Mouse (Mus musculus) heart, adult 11 months (tissue): Measurements from ENCODE around the gene Amd1.

Experiments used
- DNase-seq: peaks from one replicate; pipeline ENCODE4 v3.0.0; 2022

Amd1 gene

DNA sequence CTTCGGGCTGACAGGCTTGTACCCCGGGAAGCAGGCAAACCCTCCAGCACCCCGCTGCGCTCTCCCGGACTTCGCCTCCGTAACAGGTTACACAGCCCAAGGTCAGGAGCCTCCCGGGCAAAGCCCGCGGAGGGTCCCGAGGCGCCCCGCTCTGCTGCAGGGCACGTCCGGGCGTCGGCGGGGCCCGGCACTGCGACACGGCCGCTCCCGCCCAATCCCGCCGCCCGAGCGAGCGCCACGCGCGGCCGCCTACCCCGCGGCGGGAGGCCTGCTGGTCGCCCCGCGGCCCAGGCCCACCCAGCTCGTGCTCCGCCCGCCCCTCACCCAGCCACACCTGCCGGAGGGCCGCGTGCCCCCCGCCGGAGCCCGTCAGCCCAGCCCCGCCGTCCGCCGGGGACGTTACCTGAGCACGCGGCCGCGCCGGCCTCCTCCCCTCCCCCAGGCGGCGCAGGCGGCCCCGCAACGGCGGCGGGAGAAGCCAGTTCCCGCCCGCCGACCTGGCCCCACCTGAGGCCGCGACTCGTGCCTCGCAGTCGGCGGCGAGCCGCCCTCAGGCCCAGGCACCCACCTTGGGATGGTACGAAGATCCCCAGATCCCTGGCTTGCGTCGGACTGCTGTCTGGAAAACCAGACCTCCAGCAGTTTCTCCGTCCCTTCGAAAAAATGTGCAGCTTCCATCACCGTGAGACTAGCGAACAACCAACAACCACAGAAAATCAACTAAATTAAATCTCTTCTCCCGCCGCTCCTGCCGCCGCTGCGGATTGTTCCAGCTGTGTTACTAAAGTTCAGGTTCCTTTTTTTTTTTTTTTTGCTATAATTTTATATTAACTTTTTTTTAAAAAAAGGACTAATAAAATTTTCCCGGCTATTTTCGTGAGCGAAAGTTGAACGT, 558 bp downstream of the Amd1 start:
- peak; percentile 96 for DNase-seq

DNA sequence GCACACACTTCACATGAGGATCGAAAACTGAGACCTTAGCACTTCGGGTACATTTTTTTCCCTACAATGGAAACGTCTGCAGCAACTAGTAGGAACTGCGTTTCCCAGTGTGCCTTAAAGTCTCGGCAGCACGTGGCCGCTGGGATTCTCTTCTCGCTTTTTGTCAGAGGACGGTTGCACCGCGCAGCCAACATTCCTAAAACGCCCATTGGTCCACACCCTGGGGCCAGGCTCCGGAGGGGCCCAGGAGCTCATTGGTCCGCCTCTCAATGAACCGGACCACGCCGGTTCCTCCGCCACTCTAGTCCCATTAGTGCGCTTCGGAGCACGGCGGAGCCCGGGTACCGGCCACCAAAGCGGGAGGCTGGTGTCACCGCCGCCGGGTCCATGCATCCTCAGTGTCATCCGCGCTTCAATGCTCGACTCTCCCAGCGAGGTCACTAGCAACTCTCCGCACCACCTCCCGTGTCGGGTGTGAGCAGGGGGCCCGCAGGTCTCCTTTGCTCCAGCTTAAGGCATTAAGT, 1.3 kb downstream of the Amd1 start:
- DNase-seq = peak; percentile 99

DNA sequence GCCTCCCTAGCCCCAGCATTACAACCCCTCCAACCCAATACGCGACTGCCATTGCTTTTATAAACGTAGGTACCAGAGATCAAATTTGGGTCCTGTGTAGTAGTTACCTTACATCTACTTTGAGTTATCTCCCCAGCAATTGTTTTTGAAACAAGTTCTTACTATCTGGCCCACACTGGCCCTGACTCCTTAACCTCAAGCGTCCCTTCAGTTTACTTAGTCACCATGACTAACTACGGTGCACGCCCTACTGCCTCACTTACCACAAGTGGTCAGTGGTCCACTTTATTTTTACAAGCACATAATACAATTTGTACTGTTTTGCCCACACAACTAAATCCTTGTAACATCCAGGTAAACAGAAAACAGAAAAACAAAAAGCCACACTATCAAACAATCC, 9.3 kb downstream of the Amd1 start:
- DNase-seq = no peak

DNA sequence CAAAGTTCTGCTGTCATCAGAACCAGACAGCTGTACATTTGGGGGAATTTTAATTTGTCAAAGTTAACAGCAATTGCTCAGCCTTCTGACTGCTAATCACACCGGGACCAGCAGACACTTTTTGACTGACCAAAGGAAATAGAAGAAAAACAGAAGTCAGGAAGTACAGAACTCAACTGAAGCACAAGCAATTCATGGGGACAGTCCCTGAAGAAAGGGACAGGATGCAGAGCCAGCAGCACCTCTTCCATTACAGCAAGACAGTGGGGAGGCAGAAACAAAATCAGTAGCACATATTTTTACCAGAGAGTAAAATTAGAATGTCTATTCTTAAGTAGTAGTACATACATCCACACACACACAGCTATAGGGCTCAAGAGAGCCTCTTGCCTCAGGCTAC, 15.2 kb downstream of the Amd1 start:
- no peak for DNase-seq

DNA sequence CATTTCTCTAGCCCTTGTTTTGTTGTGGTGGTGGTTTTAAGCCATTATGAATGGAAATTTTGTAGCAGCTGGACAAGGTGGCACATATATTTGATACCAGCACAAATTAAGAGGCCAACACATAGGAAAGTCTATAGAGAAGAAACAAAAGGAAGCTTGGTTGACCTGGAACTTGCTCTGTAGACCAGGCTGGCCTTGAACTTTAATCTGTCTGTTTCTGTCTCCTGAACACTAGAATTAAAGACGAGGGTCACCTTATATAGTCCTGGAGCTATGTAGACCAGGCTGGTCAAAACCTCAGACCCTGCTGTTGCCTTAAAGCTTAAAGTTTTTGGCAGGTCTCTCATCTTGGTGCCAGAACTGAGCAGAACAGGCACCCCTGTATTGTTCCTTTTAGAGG, 16.4 kb downstream of the Amd1 start:
- no peak for DNase-seq

DNA sequence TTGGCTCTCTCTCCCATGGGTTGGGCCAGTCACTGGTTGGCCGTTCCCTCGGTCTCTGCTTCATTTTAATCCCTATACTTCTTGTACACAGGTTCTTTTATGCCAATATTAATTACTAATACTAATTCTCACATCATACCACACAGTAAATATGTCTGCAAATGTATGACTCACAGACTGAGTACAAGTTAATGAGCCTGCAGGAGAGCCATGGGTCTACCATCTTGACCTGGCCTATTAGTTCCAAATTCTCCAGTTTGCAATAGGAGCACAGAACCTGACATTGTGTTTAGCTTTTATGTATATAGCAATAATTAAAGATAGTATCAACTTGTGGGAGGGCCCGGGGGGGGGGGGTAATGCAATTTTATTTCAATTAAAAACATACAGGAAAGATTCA, 17.0 kb downstream of the Amd1 start:
- DNase-seq = no peak

DNA sequence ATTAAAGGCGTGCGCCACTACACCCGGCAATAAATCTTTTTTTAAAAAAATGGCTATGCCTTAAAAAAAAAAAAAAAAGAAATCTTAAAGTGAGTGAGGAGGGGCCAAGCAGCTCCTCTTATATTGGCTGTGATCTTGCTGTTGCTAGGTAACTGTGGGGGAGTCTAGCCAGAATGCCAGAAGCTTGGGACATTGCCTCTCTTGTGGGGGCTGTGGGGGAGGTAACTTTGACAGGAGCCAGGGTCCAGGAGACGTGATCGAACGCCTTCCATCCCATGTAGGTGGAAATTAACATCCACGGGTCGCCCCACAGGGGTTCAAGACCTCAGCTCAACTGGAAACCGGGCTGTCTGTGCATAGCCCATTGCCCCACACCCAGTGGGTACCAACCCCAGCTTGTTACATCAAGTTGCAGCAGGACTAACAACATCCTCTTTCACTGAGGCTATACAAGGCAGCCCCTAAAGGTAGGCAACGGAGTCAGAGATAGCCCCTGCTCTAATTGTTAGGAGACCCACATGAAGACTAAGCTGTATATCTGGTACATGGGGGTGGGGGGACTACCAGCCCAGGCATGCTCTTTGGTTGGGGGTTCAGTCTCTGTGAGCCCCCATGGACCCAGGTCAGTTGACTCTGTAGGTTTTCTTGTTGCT, 17.7 kb downstream of the Amd1 start:
- no peak for DNase-seq

DNA sequence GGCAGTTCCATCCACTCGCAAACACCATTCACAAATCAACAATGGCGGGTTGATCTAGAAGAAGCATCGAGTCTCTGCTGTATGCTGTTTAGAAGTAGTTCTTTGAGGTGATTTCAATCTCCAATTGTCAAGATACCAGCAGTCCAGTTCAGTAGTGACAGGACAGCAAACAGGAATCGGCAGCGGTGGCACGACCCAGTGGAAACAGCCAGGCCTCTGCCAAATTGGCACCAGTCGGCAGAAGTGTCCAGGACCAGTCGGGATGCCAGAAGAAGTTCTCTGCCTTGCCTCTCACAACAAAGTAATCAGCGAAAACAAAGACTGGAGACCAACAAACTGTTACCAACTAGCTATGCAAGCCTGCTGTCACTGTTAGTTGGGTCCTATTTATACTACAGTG, 18.4 kb downstream of the Amd1 start:
- DNase-seq = no peak

DNA sequence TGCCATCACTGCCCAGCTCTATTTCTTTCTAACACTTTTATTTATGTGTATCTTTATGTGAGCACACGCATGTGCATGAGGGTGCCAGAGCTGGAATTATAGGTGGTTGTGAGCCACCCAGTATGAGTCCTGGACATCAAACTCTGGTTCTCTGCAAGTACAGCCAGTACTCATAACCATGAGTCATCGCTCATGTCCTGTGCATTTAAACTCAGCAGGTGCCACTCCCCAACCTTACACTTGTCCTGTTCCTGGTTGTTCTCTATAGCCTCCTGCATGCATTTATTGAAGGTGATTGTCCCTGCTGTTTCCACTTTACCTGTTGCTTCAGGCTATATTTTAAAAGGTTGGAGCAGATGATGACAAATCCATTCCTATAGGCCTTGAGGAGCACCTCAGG, 20.4 kb downstream of the Amd1 start:
- no peak for DNase-seq

DNA sequence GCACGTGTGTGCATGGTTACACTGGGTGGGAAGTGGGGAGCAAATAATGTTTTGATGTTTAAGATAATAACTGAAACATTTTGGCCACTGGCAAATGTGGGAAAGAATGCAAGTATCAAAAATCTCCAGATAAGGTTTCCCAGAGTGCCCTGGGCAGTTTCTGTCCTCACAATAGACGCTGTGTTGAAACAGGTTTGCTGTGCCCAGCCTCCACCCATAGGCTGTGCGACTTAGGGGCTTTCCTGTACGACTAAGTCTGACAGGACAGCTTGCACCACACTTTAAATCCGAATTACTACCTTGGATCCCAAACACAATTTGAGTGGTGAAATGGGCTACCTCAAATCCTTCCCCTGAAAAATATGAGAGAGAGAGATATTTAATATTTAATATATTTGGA, 23.7 kb downstream of the Amd1 start:
- no peak for DNase-seq

DNA sequence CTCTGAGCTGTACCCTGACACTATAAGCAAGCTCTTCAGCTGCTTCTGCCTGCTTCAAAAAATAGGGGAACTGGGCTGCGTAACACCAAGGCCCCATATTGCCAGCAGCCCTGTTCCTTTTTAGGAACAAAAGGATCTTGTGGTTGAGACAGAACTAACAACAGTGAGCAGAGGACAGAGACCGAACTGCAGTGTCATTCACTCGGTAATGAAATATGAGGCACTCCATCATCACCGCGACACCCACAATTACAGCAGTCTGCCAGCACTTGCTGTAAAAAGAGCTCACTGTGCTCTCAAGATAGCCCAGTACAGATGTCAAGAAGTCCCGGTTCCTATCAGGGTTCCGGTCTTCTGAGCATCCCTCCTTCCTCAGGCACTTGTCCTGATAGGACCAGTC, 26.0 kb downstream of the Amd1 start:
- no peak for DNase-seq

DNA sequence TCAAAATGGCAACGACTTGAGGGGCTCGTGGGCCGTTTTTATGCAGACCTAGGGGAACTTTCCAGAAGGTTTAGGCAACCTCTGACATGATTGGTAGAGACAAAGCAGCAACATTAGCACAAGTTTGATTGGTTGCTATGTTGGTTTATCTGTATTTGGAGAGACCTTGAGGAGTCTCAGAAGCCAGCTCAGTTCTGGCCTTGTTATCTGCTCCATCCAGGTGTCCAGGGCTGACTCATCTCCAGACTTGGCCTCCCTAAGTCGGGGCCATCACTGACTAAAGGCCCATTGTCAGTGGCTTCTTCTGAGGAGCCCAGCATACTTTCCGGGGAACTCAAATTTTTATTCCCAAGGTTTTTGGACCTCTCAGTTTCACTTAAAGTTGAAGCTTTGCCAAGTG, 28.0 kb downstream of the Amd1 start:
- DNase-seq = no peak

DNA sequence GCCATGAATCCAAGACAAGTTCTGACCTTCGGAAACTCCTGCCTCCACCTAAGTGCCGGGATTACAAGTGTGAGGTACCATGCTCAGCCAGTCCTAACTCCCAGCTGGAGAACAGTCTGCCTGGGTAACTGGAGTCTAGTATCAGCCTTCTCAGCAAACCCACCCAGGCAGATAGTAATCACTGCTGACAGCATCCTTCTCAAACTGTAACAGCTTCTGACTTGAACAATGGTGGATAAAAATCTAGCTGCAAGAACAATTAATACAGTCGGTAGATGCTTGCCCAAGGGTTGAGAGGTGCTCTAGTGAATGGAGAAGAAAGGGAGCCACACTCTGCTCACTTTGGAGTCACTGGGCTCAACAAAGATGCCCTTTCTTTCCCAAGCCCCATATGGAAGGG, 30.8 kb downstream of the Amd1 start:
- no peak for DNase-seq

DNA sequence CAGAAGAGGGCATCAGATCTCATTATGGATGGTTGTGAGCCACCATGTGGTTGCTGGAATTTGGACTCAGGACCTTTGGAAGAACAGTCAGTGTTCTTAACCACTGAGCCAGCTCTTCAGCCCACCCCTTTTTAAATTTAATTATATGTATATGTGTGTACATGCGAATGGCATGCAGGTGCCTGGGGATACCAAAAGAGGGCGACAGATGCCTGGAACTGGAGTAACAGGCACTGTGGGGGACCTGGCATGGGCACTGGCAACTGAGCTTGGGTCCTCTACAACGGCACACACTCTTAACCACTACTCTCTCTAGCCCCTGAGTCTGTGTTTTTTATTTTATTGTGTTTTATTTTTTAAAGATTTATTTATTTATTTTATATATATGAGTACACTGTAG, 37.1 kb downstream of the Amd1 start:
- no peak for DNase-seq

DNA sequence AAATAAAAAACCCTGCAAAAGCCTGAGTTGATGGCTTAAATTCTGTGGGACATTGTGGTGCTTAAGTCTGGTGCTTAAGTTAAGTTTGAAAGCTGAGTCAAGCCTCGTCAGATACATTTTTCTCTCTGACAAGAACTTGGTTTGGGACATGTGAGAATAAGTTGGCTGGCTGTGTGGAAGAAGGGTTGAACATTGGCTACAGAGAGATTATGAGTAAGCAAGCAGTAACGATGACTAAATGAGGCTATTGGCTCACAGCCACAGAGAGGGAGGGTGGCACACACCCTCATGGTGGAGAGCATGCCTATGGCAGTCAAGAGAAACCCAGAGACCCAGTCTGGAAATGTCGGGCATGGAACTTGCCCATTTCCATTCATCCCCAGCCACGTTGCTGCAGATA, 38.3 kb downstream of the Amd1 start:
- no peak for DNase-seq

DNA sequence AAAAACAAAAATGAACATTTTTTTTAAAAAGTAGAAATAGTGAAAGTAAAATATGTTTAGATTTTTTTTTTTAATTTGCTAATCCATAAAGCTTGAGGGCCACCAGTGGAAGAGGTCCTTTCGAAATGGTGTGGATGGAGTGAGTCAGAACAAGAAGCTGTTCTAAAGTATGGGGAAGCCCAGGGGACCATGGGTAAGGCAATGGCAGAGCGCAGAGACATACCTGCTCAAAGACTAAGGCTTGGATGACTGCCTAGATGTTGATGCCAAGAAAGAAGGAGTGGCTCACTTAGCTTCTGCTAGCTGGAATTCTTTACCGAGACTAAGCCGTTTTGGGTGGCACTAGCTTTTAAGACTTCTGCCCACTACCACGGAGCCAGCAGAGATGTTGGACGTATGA, 39.8 kb downstream of the Amd1 start:
- no peak for DNase-seq

DNA sequence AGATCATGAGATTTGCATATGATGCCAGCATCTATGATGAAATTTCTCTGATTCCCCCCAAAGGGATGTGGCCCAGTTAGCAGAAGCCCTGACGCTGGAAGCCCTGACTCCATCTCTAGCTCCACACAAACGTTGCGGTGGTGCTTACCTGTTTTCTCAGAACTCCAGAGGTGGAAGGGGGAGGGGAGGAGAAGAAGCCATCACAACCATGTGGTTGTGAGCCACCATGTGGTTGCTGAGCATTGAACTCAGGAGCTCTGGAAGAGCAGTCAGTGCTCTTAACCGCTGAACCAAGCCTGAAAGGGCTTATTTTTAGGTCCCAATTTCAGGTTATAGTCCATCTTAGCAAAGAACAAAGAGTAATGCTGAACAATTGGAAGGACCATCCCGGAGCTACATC, 41.7 kb downstream of the Amd1 start:
- DNase-seq = peak; percentile 86

DNA sequence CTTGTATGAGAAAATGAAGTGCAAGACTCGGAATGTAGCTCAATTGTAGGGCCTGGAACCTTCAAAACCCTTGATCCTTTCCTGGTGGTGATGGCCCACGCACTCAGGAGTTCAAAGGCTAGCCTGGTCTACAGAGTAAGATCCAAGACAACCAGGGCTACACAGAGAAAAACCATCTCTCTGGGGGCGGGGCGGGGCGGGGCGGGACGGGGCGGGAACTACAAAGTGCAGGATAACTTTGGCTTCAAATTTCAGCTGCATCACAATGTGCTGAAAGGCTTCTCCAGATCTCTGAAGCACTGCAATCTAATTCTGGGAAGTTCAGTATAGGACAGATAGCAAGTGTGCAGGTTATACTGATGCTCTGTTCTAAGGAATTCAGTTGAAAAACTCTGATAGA, 42.4 kb downstream of the Amd1 start:
- no peak for DNase-seq

DNA sequence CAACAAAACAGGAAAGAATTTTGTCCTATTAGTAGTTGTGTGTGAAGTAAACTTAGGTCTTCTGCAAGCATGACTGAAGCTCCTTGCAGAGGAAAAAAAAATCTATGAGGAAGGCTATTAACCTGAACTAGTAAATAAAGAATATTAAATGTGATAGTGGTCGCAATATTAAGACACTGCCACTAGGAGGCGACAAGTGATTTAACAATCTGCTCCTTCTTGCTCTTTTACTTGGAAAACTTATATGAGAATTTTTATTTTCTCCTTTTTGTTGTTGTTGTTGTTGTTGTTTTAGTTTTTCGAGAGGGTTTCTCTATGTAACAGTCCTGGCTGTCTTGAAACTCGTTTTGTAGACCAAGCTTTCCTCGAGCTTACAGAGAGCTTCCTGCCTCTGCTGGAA, 43.0 kb downstream of the Amd1 start:
- no peak for DNase-seq

DNA sequence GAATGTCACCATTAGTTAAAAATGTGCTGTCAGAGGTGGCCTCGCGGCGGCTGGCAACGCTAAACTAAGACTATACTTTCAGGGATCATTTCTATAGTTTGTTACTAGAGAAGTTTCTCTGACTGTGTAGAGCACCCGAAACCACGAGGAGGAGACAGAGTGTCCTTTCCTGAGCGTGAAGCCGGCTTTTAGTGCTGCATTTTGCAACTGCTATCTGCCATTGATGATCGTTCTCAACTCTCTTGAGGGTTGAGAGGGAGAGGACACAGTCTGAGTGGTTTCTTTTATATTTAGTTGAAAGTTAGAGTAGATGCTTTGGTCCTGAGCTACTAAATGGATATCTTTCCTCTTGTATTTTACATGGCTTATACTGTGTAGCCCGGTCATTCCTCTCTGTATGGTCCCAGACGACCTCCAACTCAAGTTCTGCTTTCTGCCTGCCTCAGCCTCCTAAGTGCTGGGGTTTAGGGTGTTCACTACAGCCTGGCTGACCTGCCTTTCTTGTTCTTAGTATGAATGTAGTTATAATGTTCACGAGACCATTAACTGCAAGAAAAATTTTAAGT, 43.5 kb downstream of the Amd1 start:
- DNase-seq = peak; percentile 95

DNA sequence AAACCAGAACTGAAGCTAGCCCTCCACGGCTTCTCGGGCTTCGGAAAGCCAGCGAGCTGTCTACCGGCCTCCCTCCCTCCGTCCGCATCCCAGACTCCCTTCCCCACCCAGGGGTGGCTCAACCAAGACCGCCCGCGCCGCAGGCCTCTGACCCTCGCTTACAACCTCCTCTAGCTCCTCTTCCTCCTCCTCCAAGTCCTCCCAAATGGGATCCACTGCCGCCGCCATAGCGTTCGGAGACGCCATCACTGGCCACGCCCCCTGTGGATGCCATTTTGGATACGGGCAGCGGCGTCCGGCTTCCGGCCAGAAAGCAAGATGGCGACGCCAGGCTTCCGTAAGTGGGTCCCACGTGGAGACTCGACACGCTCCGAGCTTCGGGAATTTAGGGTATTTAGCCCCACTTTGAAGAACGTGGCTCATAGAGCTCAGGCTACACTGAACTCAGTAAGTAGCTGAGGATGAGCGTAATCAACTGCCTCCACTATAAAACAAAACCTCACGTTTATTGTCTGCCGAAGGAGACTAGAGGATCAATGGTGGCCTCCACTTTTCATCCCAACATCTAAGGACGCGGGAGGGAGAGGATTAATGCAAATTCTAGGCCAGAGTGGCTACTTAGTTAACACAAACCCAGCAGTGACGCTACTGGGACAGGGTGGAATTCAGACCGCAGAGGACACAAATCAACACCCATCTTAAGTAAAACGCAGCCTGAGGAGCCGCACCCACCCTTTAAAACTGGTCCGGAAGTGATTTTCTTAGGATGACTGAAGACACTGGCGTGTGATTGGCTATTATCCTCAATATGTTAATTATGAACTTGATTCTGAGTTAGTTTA, 44.4 kb downstream of the Amd1 start, which contains the start of gene Gtf3c6:
Gene Gtf3c6 (minus strand): TSS at position 695 of the 842 bp plus-strand sequence.
- peak; percentile 99 for DNase-seq

DNA sequence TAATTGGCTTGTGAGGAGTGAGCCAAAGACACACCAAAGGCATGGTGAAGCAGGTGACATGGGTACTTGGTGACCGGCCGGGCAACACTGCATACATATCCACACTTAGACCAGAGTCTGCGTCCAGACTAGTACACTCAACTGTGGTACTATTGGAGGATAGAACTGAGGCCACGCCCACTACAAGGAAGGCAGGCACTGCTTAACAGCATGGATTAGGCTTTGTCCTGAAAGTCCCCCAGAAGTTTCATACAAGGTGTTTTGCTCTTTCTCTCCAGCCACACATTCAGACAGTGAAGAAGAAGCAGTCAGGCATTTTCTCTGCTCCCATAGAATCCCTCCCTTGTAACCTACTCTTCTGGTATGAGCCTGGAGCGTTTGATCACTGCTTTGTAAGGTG, 45.3 kb downstream of the Amd1 start:
- DNase-seq = peak; percentile 96

DNA sequence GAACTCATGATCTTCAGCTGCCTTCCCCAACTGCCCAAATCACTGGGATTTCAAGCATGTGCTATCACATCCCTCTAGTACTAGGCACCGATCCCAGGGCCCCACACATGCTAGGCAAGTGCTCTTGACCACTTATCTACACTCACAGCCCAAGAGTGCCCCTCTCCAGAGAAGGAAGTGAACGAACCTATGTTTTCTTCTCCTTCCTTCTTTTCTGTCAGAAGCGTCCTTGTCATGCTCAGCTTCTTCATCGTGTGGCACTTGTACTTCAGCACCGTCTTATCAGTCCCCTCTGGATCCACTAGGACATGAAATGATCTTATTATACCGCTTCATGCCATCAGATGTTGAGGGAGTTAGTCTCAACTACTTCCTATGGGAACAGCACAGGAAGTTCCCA, 51.0 kb downstream of the Amd1 start:
- no peak for DNase-seq
